Mouse (Mus musculus) CH12.LX (cell line): Measurements from ENCODE around the gene Ctnnd1. TPM values are rescaled to one million over a fixed set of nuclear protein-coding genes. Genes with fewer than 3 reads are reported as not detected.

ENCODE experiments used
- DNase-seq: peaks from one replicate; pipeline ENCODE4 v3.0.0-alpha.2; 2013; ENCODE audit errors: extremely low read depth
- H3K27ac ChIP-seq: 2 replicates; pipeline ENCODE4 v1.5.1; 2012; ENCODE audit warnings: low read depth, mild to moderate bottlenecking, control low read depth, moderate library complexity; ENCODE audit not compliant: insufficient read depth
- H3K27me3 ChIP-seq: replicated peaks from 2 replicates; pipeline ENCODE3; 2012; ENCODE audit warnings: inconsistent platforms
- H3K36me3 ChIP-seq, 2 experiments: replicated peaks in 1 of 2; 2 replicates each; pipeline versions ENCODE3 to v1.6.1; 2012; ENCODE audit warnings: inconsistent platforms in 1 of 2, low read length in 1 of 2, mild to moderate bottlenecking in 1 of 2, mixed read lengths in 1 of 2, moderate library complexity in 1 of 2; ENCODE audit not compliant: control insufficient read depth in 1 of 2, insufficient read depth in 1 of 2
- H3K4me1 ChIP-seq, 2 experiments: 2 replicates each; pipeline ENCODE4 v1.6.1; 2012; ENCODE audit warnings: inconsistent platforms in 1 of 2, moderate library complexity in 1 of 2; ENCODE audit not compliant: insufficient read depth in 2 of 2, control insufficient read depth in 1 of 2
- H3K4me2 ChIP-seq: 2 replicates; pipeline ENCODE4 v1.6.1; 2012; ENCODE audit warnings: low read depth, mild to moderate bottlenecking, control low read depth; ENCODE audit not compliant: poor library complexity, insufficient read depth, severe bottlenecking
- H3K4me3 ChIP-seq, 3 experiments: fragments of 150-350 bp in 1 of 3; sonication (generic) in 1 of 3; replicated peaks in 1 of 3; 2 replicates each; pipeline versions ENCODE3 to v1.5.1; 2011 to 2012; ENCODE audit warnings: low read depth in 2 of 3, low read length in 2 of 3, mild to moderate bottlenecking in 2 of 3, moderate library complexity in 2 of 3, control low read depth in 1 of 3, improper control_type of control experiment in 1 of 3, inconsistent platforms in 1 of 3, mixed read lengths in 1 of 3; ENCODE audit not compliant: poor library complexity in 1 of 3
- H3K79me2 ChIP-seq: replicated peaks from 2 replicates; pipeline ENCODE4 v1.6.1; 2012; ENCODE audit warnings: mild to moderate bottlenecking, moderate library complexity; ENCODE audit not compliant: control insufficient read depth, poor library complexity, insufficient read depth, severe bottlenecking; ENCODE audit errors: extremely low read depth
- H3K9ac ChIP-seq: 2 replicates; pipeline ENCODE4 v1.6.1; 2012; ENCODE audit warnings: low read depth, mild to moderate bottlenecking, control low read depth, moderate library complexity; ENCODE audit not compliant: insufficient read depth
- H3K9me3 ChIP-seq: replicated peaks from 2 replicates; pipeline ENCODE3; 2012; ENCODE audit warnings: low read length, inconsistent platforms, mixed read lengths
- CHD2 ChIP-seq: IDR thresholded peaks from 2 replicates; pipeline ENCODE4 v1.6.1; 2011; ENCODE audit warnings: low read length, improper control_type of control experiment
- CTCF ChIP-seq, 2 experiments: IDR thresholded peaks in 1 of 2; conservative IDR thresholded peaks in 1 of 2; 2 replicates each; pipeline ENCODE4 v1.5.1; 2011 to 2012; ENCODE audit warnings: low read depth in 2 of 2, low read length in 2 of 2, improper control_type of control experiment in 1 of 2, inconsistent platforms in 1 of 2, mild to moderate bottlenecking in 1 of 2, moderate library complexity in 1 of 2
- ELF1 ChIP-seq: IDR thresholded peaks from 2 replicates; pipeline ENCODE4 v1.6.1; 2014; ENCODE audit warnings: low read depth, mild to moderate bottlenecking, inconsistent platforms, low read length, improper control_type of control experiment
- EP300 ChIP-seq: IDR thresholded peaks from 2 replicates; pipeline ENCODE4 v1.6.1; 2011; ENCODE audit warnings: low read length, improper control_type of control experiment
- JUN ChIP-seq: IDR thresholded peaks from 2 replicates; pipeline ENCODE4 v1.6.1; 2011; ENCODE audit warnings: low read depth, mild to moderate bottlenecking, low read length, improper control_type of control experiment, moderate library complexity; ENCODE audit not compliant: insufficient read depth
- MAFK ChIP-seq: IDR thresholded peaks from 2 replicates; pipeline ENCODE4 v1.6.1; 2011; ENCODE audit warnings: low read length, improper control_type of control experiment; ENCODE audit not compliant: insufficient replicate concordance
- MAZ ChIP-seq: IDR thresholded peaks from 2 replicates; pipeline ENCODE4 v1.6.1; 2012; ENCODE audit warnings: low read depth, mild to moderate bottlenecking, inconsistent platforms, low read length, improper control_type of control experiment, moderate library complexity
- MEF2A ChIP-seq: IDR thresholded peaks from 2 replicates; pipeline ENCODE4 v1.6.1; 2014; ENCODE audit warnings: low read depth, mild to moderate bottlenecking, inconsistent platforms, low read length, improper control_type of control experiment, borderline replicate concordance
- MXI1 ChIP-seq: IDR thresholded peaks from 2 replicates; pipeline ENCODE4 v1.6.1; 2011; ENCODE audit warnings: mild to moderate bottlenecking, low read depth, low read length, improper control_type of control experiment
- NRF1 ChIP-seq: IDR thresholded peaks from 2 replicates; pipeline ENCODE4 v1.6.1; 2014; ENCODE audit warnings: low read depth, mild to moderate bottlenecking, inconsistent platforms, low read length, improper control_type of control experiment, moderate library complexity
- SIN3A ChIP-seq: IDR thresholded peaks from 2 replicates; pipeline ENCODE4 v1.6.1; 2012; ENCODE audit warnings: low read length, improper control_type of control experiment, inconsistent platforms
- ZKSCAN1 ChIP-seq: IDR thresholded peaks from 2 replicates; pipeline ENCODE4 v1.6.1; 2012; ENCODE audit warnings: low read depth, inconsistent platforms, low read length, improper control_type of control experiment, borderline replicate concordance
- dilution Hi-C: fragments of 300-500 bp; cut with MboI; formaldehyde crosslinking; loops from 2 replicates; pipeline ENCODE4 v1.14.3; 2020; ENCODE audit warnings: low sequenced_read_pairs; ENCODE audit not compliant: extremely low pct_unique_long_range_greater_than_20kb, extremely low pct_ligation_motif_present
- in situ Hi-C: fragments of 300-500 bp; cut with MboI; formaldehyde crosslinking; loops from 3 replicates; pipeline ENCODE4 v1.14.3; 2019; ENCODE audit warnings: low sequenced_read_pairs, low pct_ligation_motif_present, low pct_unique_long_range_greater_than_20kb, mixed read lengths
- polyA plus RNA-seq: library from polyadenylated mRNA; unstranded; fragments of >175 nt; gene quantifications from 2 replicates; pipeline ENCODE4 v1.2.1, GENCODE M21; 2012; ENCODE audit warnings: low read depth; ENCODE audit not compliant: insufficient read length
- total RNA-seq, 2 experiments: library from RNA; depleted of rRNA; stranded (reverse); fragments of 300-350 nt in 1 of 2; fragments of >200 nt in 1 of 2; gene quantifications; 2 replicates each; pipeline ENCODE4 v1.2.3; 2012 to 2014

The Ctnnd1 gene
- total and polyA plus RNA-seq, 3 experiments: 0.38 to 2.8 (median 1.2) TPM

GRCm38 (mm10) chr2:84634006-84634405, 16.6 kb downstream of the Ctnnd1 start:
- H3K9ac ChIP-seq: no peak overlapping the region
- no peak overlapping the region for H3K4me2 ChIP-seq
- dilution Hi-C loops: no loop called here
- in situ Hi-C loops: no loop called here
- 0 out of 4 replicates have a peak, but pooled peaks cover 0 to 3% of the 10 kb centered on the region in 2 experiments for H3K4me1 ChIP-seq
- no peak overlapping the region for H3K27ac ChIP-seq
- H3K79me2 ChIP-seq: no peaks in the 10 kb centered on the region
- H3K4me3 ChIP-seq: no peak overlapping the region
- no peak for DNase-seq
- H3K27me3 ChIP-seq: no peaks in the 10 kb centered on the region
- no peaks in the 10 kb centered on the region for H3K9me3 ChIP-seq
- no peak for TF ChIP-seq CHD2
- no peak for TF ChIP-seq ELF1
- no peak for TF ChIP-seq MAFK
- no peak for TF ChIP-seq MEF2A
- TF ChIP-seq MAZ: no peak
- no peak for TF ChIP-seq MXI1
- TF ChIP-seq CTCF (conservative IDR thresholded peaks at IDR 0.05 in 1 of 2, IDR thresholded peaks at IDR 0.05 in 1 of 2; ENCODE audit: low read depth in 2 of 2, low read length in 2 of 2): no peak
- TF ChIP-seq ZKSCAN1: no peak
- no peaks in the 10 kb centered on the region for H3K36me3 ChIP-seq

DNA sequence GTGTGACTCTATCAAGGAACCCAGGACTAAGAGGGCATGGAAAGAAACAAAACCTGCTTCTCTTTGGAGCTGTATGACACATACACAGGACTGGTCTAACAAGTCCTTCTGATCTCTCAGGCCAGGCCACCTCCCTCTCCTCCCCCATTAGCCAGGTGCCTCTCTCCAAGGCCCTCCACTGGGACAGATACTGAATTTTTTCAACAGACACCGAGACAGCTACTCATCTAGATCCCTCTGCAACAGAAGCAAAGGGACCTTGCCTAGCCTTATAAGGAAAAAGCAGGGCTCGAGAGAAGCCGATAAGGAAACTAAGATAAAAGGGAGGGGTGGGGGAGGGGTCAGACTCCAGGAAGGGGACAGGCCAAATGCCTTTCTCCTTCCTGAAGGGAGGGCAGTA, 17.6 kb downstream of the Ctnnd1 start:
- Histone ChIP-seq H3K9me3 (no peaks in the 10 kb centered on the region), H3K4me1 (0 out of 4 replicates have a peak, but pooled peaks cover 0 to 3% of the 10 kb centered on the region in 2 experiments), H3K27me3 (no peaks in the 10 kb centered on the region), H3K9ac (no peak overlapping the region), H3K4me2 (no peak overlapping the region)
- dilution Hi-C loops: no loop called here
- DNase-seq: no peak
- TF ChIP-seq EP300 (no peak), CHD2 (0 out of 2 replicates have a peak, but pooled peaks have one; percentile 42), SIN3A (no peak), MEF2A (no peak), JUN (no peak)
- TF ChIP-seq, all 38 proteins: peak for 1
- in situ Hi-C loops: no loop called here
- Histone ChIP-seq H3K79me2 (no peaks in the 10 kb centered on the region), H3K4me3 (no peak overlapping the region), H3K36me3 (no peaks in the 10 kb centered on the region), H3K27ac (no peak overlapping the region)

GRCm38 (mm10) chr2:84632001-84632400, 18.6 kb downstream of the Ctnnd1 start:
- no peak for TF ChIP-seq NRF1
- no peak for TF ChIP-seq CHD2
- no peak overlapping the region for H3K4me2 ChIP-seq
- 0 out of 4 replicates have a peak, but pooled peaks cover 0 to 3% of the 10 kb centered on the region in 2 experiments for H3K4me1 ChIP-seq
- DNase-seq: no peak
- no peak overlapping the region for H3K4me3 ChIP-seq
- no peaks in the 10 kb centered on the region for H3K79me2 ChIP-seq
- no peaks in the 10 kb centered on the region for H3K27me3 ChIP-seq
- H3K36me3 ChIP-seq: no peaks in the 10 kb centered on the region
- no peak overlapping the region for H3K9ac ChIP-seq
- H3K9me3 ChIP-seq: no peaks in the 10 kb centered on the region
- dilution Hi-C loops: no loop called here
- no peak overlapping the region for H3K27ac ChIP-seq
- in situ Hi-C loops: no loop called here
